Mouse (Mus musculus) mesoderm, embryonic 11.5 days (tissue): ENCODE data around the gene Tmprss13.

Source experiments
- DNase-seq: peaks from one replicate; pipeline ENCODE4 v3.0.0-alpha.2; 2012; ENCODE audit warnings: low read depth, low spot score

Gene Tmprss13

GRCm38 (mm10) chr9:45329577-45329976 is 10.7 kb downstream of the Tmprss13 start:
- DNase-seq, result no peak

- DNase-seq, result no peak
Observed at GRCm38 (mm10) chr9:45337406-45337805, 18.5 kb downstream of the Tmprss13 start.

GRCm38 (mm10) chr9:45343066-45343465 is 24.2 kb downstream of the Tmprss13 start:
- DNase-seq, result no peak

- peak; percentile 50 for DNase-seq
Observed at GRCm38 (mm10) chr9:45345516-45345915, 26.6 kb downstream of the Tmprss13 start.

GRCm38 (mm10) chr9:45346276-45346675 is 27.4 kb downstream of the Tmprss13 start:
- DNase-seq, result no peak

- DNase-seq, result no peak
Observed at GRCm38 (mm10) chr9:45348560-45348959, 29.7 kb downstream of the Tmprss13 start.

GRCm38 (mm10) chr9:45349181-45349580 is 30.3 kb downstream of the Tmprss13 start:
- no peak for DNase-seq

GRCm38 (mm10) chr9:45349851-45350250 is 31.0 kb downstream of the Tmprss13 start:
- DNase-seq, result no peak

- no peak for DNase-seq
Observed at GRCm38 (mm10) chr9:45355192-45355591, 36.3 kb downstream of the Tmprss13 start.

- DNase-seq, result peak; percentile 58
Observed at GRCm38 (mm10) chr9:45358356-45358755, 39.5 kb downstream of the Tmprss13 start.

- no peak for DNase-seq
Observed at GRCm38 (mm10) chr9:45362051-45362461, 43.2 kb downstream of the Tmprss13 start.

GRCm38 (mm10) chr9:45363639-45364214 is 44.8 kb downstream of the Tmprss13 start:
- DNase-seq, result no peak

- DNase-seq, result no peak
Observed at GRCm38 (mm10) chr9:45367716-45368115, 48.8 kb downstream of the Tmprss13 start.

- no peak for DNase-seq
Observed at GRCm38 (mm10) chr9:45368341-45368901, 49.5 kb downstream of the Tmprss13 start.

- DNase-seq, result peak; percentile 76
Observed at GRCm38 (mm10) chr9:45370117-45370561, 51.2 kb downstream of the Tmprss13 start, which contains the start of gene Fxyd6. Gene Fxyd6 (plus strand): TSS chr9:45370185.

- DNase-seq, result peak; percentile 43
Observed at GRCm38 (mm10) chr9:45370616-45371336, 51.9 kb downstream of the Tmprss13 start.

GRCm38 (mm10) chr9:45371337-45371707 is 52.4 kb downstream of the Tmprss13 start:
- peak; percentile 67 for DNase-seq

GRCm38 (mm10) chr9:45373896-45374295 is 55.0 kb downstream of the Tmprss13 start:
- DNase-seq, result no peak

GRCm38 (mm10) chr9:45374988-45375502 is 56.1 kb downstream of the Tmprss13 start:
- no peak for DNase-seq

GRCm38 (mm10) chr9:45376427-45376826 is 57.5 kb downstream of the Tmprss13 start:
- no peak for DNase-seq

- DNase-seq, result no peak
Observed at GRCm38 (mm10) chr9:45376883-45377282, 58.0 kb downstream of the Tmprss13 start.

GRCm38 (mm10) chr9:45380411-45381251 is 61.7 kb downstream of the Tmprss13 start:
- no peak for DNase-seq
